Mouse (Mus musculus) adrenal gland, adult 18-20 months (tissue): ENCODE measurements around the gene Syt5. TPM values are rescaled to one million over a fixed set of nuclear protein-coding genes. Genes with fewer than 3 reads are reported as not detected.
A peak's percentile ranks its signal among the peaks of the same experiment; 100 is the strongest.

Experiments
- DNase-seq, 2 experiments: peaks; one replicate each; pipeline ENCODE4 v3.0.0; 2021 to 2022; ENCODE audit warnings: low spot score in 2 of 2
- total RNA-seq, 2 experiments: library from RNA; stranded (reverse); gene quantifications; 1 replicate in 1 of 2; 2 replicates in 1 of 2; pipeline ENCODE4 v1.2.3; 2021

Syt5 gene
- total RNA-seq, 2 experiments from 2014 or later: 7.0 to 7.5 TPM

DNA sequence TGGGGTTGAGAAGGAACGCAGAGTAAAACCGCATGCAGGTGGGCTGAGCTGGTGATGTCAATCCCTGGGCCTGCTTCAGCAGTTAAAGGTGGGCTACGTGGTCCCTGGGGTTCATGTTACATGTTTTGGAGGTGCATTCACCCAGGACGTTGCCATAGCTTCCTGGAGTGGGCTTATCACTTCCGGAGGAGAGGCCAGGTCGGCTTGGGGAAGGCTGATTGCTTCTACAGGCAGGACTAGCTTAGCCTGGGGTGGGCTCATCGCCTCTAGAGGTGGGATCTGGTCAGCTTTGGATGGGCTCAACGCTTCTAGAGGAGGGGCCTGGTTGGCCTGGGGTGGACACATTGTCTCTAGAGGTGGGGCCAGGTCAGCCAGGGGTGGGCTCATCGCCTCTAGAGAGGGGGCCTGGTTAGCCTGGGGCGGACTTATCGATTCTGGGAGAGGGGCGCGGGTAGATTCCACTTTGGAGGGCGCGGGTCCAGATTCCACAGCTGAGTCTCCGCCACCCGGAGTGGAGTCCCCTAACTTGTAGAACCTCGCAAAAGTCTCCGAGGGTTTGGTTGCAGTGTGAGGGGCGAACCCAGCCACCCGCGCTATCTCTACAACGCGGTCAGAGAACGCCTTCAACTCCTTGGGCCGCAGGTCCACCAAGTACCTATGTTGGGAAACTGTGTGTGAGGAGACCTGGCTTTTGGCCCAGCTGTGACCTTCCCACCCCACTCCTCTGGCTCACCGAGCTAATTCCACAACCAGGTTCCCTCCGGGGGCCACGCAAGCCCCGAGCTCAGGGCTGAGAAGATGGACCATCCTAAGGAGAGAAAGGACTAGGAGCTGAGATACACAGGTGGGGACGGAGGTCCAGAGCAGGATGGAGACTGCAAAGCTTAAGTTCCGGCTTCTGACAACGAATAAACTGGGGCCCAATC, 23.9 kb downstream of the Syt5 start:
- no peak for DNase-seq

DNA sequence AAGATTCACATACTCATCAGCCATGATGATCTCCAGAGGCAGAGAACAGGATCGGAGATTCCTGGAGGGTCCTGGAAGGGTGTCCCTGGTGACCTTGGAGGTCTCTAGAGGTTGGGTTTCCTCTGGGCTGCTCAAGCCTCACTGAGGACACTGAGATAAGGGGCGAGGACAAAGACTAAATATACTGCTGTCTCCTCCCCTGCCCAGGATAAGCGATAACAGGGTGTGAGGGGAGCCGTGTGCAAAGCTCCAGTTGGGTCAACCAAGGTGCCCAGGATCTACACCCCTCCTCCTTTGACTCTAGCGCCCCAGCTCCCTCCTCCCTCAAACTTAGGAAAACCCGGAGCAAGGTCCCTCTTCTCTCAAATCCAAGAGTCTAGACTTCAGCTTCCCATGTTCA, 25.0 kb downstream of the Syt5 start:
- DNase-seq: no peak

DNA sequence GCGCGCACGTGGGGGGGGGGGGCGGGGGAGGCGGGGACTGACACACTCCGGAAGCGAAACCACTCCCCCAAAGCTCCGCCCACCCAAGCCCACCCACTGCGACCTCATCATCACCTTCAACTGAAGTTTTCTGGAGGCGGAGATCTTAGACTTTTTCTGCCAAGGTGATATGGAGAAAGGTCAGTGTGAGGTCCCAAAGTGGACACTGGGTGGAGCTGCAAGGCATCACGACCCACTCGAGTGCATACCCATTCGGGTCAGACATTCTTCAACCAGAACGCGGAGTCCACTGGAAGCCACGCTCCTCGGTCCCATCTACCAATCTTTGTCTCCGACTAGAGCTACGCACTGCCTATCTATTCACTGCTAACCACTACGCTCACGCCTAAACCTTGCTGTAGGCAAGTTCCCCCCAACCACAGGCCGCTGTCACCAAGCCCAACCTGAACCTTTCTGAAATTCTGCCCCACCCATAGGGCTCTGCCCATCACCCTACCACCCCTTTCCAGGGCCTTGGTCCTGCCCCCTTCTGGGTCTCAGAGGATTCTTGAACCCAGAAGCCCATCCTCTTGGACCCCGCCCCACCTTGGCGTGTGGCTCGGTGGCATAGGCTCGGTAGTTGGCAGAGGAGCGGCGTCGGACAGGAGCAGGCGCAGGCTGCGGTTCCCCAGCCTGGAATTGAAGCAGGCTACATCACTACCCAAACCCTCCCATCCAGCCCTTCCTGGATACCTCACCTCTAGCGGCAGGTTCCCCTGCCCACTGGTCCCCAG, 25.9 kb downstream of the Syt5 start:
- no peak for DNase-seq

DNA sequence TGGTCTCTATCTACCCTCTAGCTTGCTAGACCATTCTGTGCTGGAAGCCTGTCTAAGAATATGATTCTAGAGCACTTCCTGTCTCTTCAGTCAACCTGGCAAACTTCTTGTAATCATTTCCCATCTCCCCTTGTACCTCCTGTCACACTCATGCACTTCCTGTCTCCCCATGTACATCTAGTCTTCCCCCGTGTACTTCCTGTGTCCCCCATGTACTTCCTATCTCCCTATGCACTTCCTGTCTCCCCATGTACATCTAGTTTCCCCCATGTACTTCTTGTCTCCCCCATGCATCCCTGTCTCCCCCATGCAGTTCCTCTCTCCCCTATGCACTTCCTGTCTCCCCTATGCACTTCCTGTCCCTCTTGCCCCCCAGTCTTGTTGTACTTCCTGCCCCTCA, 28.9 kb downstream of the Syt5 start:
- no peak for DNase-seq

DNA sequence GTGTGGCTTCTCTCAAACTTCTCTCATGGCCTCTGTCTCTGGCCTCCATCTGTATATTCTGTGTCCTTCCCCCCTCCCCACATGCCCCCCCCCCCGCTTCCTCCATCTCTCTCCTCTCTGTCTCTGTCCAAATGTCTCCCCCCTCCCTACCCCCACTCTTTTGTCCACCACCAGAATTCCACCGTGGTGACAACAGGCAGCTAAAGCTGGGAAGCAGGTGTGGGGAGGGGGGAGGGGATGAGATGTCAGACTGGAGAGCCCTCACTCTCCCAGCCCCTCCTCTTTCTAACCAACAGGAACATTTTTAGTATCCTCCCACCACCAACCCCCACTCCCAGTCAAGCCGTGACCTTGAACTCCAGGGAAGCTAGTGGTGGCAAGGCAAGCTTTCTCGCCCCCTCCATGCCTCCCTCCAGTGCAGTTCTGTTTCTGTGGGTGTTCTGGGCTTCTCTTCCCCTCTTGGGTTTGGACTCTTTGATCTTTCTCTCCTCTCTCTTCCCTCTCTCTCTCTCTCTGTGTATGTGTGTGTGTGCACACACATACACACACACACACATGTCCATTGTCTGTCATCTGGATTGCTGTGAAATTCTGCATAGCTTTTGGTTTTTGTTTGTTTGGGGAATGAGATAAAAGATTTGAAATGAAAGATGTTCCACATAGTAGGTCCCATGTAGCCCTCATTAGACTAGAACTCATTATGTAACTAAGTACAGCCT, 30.9 kb downstream of the Syt5 start, which contains the start of gene Tnnt1:
Tnnt1 (minus strand) TSS at position 51 of the 719 bp plus-strand sequence.
- no peak for DNase-seq

DNA sequence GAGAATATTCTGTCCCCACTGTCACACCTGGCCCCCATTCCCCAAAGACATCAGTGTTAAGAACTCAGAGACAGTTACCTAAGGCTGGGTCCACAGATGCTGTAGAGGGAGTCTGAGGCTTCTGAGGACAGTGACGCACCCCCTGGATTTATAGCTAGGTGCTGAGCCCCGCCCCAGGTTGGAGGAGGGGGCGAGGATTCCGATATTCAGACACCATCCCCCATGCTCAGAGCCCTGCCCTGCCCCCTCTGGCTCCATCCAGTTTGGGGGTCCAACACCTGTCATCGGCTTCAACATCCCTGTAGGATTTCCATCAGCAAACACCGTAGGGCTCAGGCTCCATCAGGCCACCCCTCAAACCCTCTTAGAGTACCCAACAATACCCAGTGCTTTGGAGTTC, 31.5 kb downstream of the Syt5 start:
- DNase-seq: no peak

DNA sequence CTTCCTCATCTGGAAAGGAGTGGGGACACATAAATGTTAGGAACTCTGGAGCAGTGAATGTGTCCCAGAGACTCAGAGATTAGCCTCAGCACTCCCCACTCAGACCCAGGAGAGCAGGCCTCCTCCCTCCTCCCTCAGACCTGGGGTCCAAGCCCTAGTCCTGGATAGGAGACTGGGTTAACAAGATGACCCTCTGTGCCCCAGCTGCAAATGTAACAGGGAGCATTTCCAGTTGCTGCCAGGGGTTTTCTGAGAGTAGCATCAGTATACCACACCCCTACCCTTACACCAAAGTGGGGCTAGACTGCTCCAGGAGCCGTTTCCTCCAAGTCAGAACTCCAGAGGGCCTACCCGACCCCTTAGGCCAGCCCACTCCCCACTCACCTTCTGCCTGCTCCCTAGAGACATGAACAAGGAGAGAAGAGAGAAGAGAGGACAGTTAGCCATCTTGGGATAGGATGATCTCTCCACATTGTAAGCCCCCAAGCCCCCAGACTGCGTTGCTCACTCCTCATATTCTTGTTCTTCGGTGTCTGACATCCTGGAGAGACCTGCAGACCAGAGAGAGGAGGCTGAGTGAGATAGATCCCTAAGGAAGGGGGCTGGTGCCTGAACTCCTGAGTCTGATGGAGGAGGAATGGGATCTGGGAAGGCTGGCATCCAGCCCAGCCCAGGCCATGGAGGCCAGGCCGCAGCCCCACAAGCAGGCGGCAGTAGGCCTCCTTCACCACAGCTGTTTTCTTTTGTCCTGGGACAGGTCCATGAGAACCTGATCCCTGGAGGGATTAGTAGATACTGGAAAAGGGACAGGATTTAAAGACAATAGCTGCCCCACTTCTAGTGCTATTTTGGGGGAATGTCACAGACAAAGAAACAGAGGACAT, 33.3 kb downstream of the Syt5 start:
- DNase-seq: no peak

DNA sequence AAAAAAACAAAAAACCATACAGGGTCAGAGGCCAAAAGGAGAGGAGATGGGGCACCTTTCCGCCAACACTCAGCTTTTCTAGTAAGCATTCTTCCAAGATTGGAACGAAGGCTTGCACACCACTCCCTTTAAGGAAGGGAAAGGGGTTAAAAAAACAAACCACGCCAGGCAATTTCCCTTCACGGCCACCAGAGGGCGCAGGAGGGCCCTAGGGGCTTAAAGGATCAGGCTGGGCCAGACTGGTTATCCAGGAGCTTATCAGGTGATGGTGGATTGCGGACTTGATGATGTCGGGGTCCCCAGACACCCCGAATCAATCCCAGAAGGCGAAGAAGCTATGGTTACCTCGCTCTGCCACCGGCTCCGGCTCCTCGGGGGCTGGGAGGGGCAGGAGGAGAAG, 34.1 kb downstream of the Syt5 start:
- no peak for DNase-seq

DNA sequence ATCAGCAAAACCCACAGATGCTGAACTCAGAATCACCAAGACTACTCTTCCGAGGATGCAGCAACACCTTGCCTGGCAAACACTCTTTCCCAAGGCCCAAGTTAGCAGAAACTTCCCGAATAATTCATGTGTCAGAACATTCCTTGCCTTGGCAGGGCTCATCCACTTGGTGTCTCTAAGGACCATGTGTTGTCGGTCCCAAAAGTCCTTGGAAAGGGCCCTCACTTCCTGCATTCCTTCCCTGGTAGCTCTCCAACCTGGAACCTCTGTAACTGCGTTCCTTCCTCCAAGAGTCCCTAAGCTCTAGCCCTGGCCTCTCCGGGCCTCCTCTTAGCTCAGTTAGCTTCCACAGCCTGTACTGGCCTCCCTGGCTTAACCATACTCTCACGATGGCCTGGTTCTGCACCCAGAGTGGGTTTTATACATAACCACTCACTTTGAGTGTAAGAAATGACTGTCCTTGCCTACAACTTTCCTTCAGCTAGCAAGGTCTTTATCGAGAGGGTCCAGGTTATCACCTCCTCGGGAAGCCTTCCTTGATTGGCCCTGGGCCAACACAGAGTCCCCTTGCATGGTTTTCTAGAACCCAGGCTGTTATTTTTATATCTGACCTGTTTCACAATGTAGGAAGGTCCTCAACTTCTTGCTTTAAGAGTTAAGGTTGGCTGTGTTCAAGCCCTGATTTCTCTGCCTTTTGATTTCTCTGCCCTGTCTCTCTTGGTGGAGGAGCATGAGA, 35.7 kb downstream of the Syt5 start:
- DNase-seq: no peak

DNA sequence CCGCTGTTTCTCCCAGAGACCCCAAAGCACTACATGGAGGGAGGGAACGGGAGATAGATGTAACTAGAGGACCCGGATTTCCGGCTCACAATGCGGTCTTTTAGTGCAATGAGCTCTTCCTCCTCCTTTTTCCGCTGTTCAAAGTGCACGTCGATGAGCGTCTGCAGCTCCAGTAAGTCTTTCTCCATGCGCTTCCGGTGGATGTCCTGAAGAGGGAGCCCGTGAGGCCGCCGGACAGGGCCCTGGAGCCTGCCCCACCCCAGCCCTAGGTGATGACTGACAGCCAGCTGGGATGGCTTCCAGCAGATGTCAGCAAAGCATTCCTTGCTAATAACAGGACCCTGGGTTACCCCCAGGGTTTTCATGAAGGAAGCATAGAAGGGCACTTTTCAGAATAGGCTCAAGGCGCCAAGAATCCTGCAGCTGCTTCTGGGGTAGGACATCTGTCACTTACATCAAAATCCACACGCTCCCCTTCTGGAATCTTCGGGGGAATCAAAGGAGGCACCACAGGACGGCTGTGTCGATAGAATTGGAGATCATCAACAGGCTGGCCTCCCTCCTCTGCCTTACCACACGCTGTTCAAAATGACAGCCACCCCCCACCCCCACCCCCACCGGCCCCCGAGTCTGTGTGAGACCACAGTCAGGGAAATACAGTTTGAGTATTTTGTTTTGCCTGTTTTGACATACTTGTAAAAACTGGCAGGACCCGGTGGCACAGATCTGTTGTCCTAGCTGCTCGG, 37.3 kb downstream of the Syt5 start:
- peak; percentile 59 to 62 for DNase-seq

DNA sequence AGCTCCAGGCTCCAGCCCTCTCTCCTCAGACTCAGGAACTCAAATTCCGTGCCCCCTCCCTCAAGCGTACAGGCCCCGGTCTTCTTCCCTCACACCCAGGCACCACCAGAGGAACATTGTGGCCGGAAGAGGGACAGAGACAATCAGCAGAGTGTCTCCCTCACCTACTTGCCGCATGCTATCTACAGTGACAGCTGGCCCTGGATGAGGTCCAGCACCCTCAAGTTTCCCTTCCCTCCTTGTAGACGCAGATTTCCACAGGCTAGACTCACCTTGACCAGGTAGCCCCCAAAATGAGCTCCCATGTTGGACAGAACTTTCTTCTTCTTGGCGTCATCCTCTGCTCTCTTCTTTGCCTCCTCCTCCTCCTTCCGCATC, 38.6 kb downstream of the Syt5 start:
- DNase-seq: no peak

DNA sequence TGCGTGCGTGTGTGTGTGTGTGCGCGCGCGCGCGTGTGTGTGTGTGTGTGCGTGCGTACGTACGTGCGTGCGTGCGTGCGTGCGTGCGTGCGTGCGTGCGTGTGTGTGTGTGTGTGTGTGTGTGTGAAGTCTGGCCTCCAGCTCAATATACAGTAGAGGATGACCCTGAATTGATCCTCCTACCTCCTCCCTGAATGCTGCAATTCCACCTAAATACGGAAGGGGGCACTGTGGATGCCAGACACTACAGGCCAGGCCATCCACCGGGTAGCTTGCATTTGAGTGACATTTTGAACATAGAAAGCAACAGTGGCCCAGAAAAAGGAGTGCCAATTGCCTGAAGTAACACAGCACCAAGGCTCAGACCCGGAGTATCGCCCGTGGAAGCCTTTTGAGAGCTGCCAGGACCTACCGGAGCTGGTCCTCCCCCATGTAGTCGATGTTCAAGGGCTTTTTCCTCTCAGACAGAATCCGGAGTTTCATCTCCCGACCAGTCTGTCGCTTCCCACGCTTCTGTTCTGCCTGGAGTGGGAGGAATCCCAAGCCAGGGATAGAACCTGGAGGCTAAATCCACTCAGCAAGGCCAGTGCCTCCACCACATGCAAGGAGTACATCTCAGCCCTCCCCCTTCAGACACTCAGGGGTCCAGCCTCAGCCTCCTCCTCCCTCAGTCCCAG, 39.1 kb downstream of the Syt5 start:
- no peak for DNase-seq

DNA sequence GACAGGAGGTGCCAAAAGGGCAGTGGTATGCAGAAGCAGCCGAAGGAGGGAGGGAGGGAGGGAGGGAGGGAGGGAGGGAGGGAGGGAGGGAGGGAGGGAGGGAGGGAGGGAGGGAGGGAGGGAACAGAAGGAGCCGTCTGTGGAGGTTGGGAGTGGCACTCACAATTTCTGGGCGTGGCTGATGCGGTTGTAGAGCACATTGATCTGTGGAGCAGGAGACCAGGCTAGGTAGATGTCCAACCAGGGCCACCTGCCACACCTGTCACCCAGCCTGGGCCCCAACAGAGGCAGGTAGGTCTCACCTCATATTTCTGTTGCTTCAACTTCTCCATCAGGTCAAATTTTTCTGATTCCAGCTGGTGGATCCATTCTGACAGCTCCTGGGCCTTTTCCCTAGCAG, 40.1 kb downstream of the Syt5 start:
- DNase-seq: no peak

DNA sequence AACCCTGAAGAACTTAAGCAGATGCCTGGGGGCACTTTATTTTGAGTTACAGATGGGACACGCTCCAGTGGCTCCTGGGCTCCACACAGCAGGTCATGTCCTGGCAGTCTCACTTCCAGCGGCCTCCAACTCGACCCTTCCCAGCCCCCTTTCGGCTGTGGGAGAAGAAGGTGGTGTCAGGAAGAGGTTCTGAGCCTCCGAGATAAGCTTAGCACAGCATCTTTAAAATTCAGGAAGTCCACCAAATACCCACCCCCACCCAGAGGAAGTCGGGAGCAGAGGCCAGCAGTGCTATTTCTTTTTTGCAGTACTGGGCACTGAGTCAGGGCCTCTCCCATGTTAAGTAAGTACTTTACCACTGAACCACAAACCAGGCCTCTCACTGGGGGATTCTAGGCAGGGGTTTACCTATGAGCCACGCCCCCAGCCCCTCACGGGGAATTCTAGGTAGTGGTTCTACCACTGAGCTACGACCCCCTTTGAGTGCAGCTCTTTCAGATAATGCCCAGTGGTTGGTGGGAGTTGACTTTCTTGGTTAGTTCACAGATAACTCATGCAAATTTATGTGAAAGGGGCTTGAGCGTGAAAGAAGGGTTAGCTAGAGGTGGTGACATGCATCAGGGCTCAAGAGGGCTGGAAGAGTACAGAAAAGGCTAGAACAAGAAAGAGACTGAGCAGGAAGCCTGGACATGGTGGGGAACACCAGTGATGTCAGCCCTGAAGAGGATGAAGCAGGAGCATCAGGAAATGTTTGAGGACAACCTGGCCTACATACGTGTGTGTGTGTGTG, 42.5 kb downstream of the Syt5 start:
- DNase-seq: no peak

DNA sequence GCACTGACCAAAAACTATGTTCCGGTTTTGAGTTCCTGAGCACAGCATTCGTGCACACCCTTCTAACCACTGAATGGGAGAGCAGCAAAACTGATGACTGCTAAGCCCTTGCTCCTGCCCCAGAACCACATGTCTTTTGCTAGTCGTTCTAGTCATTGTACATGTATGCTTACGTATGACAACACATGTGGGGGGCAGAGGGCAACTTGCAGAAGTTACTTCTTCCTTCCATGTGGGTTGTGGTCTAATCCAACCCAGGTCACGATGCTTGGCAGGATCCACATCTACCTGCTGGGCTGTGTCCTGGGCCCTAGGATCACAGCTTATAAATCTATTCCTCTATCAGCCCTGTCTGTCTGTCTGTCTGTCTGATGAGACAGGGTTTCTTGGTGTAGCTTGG, 43.5 kb downstream of the Syt5 start:
- no peak for DNase-seq

DNA sequence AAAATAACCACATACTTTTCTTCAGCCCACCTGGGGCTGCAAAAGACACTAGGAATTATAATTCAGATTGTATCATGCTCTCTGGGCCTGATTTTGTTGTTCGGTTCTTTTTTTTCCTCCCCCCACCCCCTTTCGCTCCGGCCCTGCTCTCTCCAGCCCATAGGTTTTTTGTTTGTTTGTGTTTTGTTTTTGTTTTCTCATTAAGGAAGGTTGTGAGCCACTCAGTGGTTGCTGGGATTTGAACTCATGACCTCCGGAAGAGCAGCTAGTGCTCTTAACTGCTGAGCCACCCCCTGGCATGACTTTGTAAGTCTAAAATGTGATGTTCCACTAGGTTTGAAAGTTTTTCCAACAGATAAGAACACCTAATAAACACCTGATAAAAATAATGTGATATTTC, 44.2 kb downstream of the Syt5 start:
- no peak for DNase-seq

DNA sequence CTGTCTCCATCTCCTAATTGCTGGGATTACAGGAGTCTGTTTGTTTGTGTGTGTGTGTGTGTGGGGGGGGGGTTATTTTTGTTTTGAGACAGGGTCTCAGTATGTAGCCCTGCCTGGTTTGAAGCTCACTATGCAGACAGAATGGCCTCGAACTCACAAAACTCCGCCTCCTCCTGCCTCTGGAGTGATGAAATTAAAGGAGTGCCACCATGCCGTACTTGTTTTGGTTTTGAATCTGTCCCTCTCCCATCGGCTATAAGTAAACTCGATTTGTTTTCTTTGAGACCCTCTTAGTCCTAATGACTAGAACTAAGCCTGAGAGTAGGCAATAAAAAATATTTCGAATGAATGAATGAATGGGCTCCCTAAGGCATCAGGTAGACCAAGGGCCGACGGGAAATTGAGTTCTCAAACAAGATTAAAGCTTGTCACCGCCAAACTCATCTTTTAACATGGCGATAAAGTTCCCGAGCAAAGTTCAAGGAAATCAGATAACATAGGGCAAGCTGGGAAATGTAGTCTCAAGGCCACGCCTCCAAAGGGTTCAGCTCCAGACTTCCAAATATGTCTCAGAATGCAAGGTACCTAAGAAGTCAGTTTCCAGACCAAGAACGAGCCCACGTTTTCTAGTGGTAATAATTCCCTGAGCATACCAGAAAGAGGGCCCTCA, 44.8 kb downstream of the Syt5 start:
- DNase-seq: peak in 1 of 2 experiments; percentile 36
